Mouse (Mus musculus) midbrain, postnatal 0 days (tissue): Measurements from ENCODE around the gene Rubcn. TPM values are rescaled to one million over a fixed set of nuclear protein-coding genes. Genes with fewer than 3 reads are reported as not detected.

ENCODE experiments used
- ATAC-seq: fragments of 200-750 bp; cut with Nextera tagmentation; 2 replicates; pipeline ENCODE4 v1.8.0; 2017; ENCODE audit warnings: moderate number of reproducible peaks, mild to moderate bottlenecking, moderate TSS enrichment, moderate library complexity; ENCODE audit not compliant: low FRiP score
- DNase-seq: peaks from one replicate; pipeline ENCODE4 v3.0.0-alpha.2; 2015; ENCODE audit warnings: low spot score
- H3K27ac ChIP-seq: fragments of 300-500 bp; sonication (generic); 2 replicates; pipeline ENCODE4 v1.5.1; 2014; ENCODE audit warnings: low read depth, mild to moderate bottlenecking, low read length, mixed read lengths
- H3K27me3 ChIP-seq: fragments of 300-500 bp; sonication (generic); 2 replicates; pipeline ENCODE4 v1.6.1; 2014; ENCODE audit warnings: low read length, control low read depth, mixed read lengths; ENCODE audit not compliant: insufficient read depth
- H3K36me3 ChIP-seq: fragments of 300-500 bp; sonication (generic); 2 replicates; pipeline ENCODE4 v1.6.1; 2014; ENCODE audit warnings: low read length, control low read depth, mixed read lengths; ENCODE audit not compliant: insufficient read depth
- H3K4me1 ChIP-seq: fragments of 300-500 bp; sonication (generic); 2 replicates; pipeline ENCODE4 v1.6.1; 2014; ENCODE audit warnings: mild to moderate bottlenecking, control low read depth, antibody characterized with exemption, low read length, mixed read lengths; ENCODE audit not compliant: insufficient read depth
- H3K4me2 ChIP-seq: fragments of 300-500 bp; sonication (generic); 2 replicates; pipeline ENCODE4 v1.6.1; 2014; ENCODE audit warnings: low read depth, mild to moderate bottlenecking, low read length, mixed read lengths; ENCODE audit not compliant: poor library complexity, severe bottlenecking
- H3K4me3 ChIP-seq: fragments of 300-500 bp; sonication (generic); 2 replicates; pipeline ENCODE4 v1.5.1; 2014; ENCODE audit warnings: low read depth, mild to moderate bottlenecking, low read length, moderate library complexity
- H3K9ac ChIP-seq: fragments of 300-500 bp; sonication (generic); replicated peaks from 2 replicates; pipeline ENCODE4 v1.6.1; 2014; ENCODE audit warnings: mild to moderate bottlenecking, low read length, moderate library complexity, mixed read lengths; ENCODE audit not compliant: poor library complexity, severe bottlenecking
- H3K9me3 ChIP-seq: fragments of 300-500 bp; sonication (generic); 2 replicates; pipeline ENCODE4 v1.6.1; 2016; ENCODE audit warnings: low read length, control low read depth
- CTCF ChIP-seq: IDR thresholded peaks from 2 replicates; pipeline ENCODE4 v1.5.1; 2016; ENCODE audit warnings: antibody characterized with exemption, mild to moderate bottlenecking
- WGBS: fragments of 180-500 bp; shearing (Covaris S2); extraction: QIAGEN DNeasy Blood & Tissue Kit; methylation state at CpG from one replicate; pipeline ENCODE4 v1.1.7; 2014; 5-methylcytosine and 5-hydroxymethylcytosine counted together
- polyA plus RNA-seq: library from polyadenylated mRNA; unstranded; fragments of >200 nt; fragmentation: Nextera tagmentation; extraction: Ambion mirVana; gene quantifications from 2 replicates; pipeline ENCODE4 v1.2.1, GENCODE M21; 2015
- total RNA-seq: library from RNA; depleted of rRNA; stranded (reverse); fragments of >200 nt; gene quantifications from 2 replicates; pipeline ENCODE4 v1.2.3, GENCODE M21; 2014

Rubcn gene
- total and polyA plus RNA-seq, 2 experiments from 2014 or later, result 25.5 to 84.0 TPM

GRCm38 (mm10) chr16:32853492-32854049 is 24.0 kb downstream of the Rubcn start:
- Histone ChIP-seq H3K27ac (no peak overlapping the region), H3K4me1 (no peaks in the 10 kb centered on the region), H3K27me3 (no peaks in the 10 kb centered on the region), H3K4me2 (no peak overlapping the region), H3K9me3 (no peaks in the 10 kb centered on the region), H3K36me3 (peaks cover 15% of the 10 kb centered on the region), H3K9ac (no peak overlapping the region), H3K4me3 (no peak overlapping the region)
- DNase-seq (no peak), ATAC-seq (no peak)
- WGBS, result 77% methylated on average over 13 of the region's 13 CpGs
- no peak for TF ChIP-seq CTCF

GRCm38 (mm10) chr16:32849042-32849830 is 28.3 kb downstream of the Rubcn start:
- Histone ChIP-seq H3K9ac (no peak overlapping the region), H3K9me3 (no peaks in the 10 kb centered on the region), H3K27me3 (no peaks in the 10 kb centered on the region), H3K4me3 (no peak overlapping the region), H3K27ac (no peak overlapping the region), H3K36me3 (peaks cover 40% of the 10 kb centered on the region), H3K4me1 (no peaks in the 10 kb centered on the region), H3K4me2 (no peak overlapping the region)
- no peak for DNase-seq
- no peak for TF ChIP-seq CTCF
- ATAC-seq, result no peak
- 91% methylated on average over 11 of the region's 11 CpGs for WGBS

- WGBS, result 87% methylated on average over 11 of the region's 11 CpGs
- Histone ChIP-seq H3K4me1 (no peaks in the 10 kb centered on the region), H3K27ac (no peak overlapping the region), H3K36me3 (peaks cover 55% of the 10 kb centered on the region), H3K9ac (no peak overlapping the region), H3K4me2 (no peak overlapping the region), H3K4me3 (no peak overlapping the region), H3K27me3 (no peaks in the 10 kb centered on the region), H3K9me3 (no peaks in the 10 kb centered on the region)
- no peak for DNase-seq
- ATAC-seq, result no peak
- TF ChIP-seq CTCF, result no peak
Observed at GRCm38 (mm10) chr16:32847103-32847502, 30.5 kb downstream of the Rubcn start.

GRCm38 (mm10) chr16:32831501-32831900 is 46.1 kb downstream of the Rubcn start:
- H3K9ac ChIP-seq, result no peak overlapping the region
- DNase-seq, result no peak
- H3K27me3 ChIP-seq, result no peaks in the 10 kb centered on the region
- H3K9me3 ChIP-seq, result no peaks in the 10 kb centered on the region
- no peak overlapping the region for H3K4me2 ChIP-seq
- ATAC-seq, result no peak
- no peaks in the 10 kb centered on the region for H3K4me1 ChIP-seq
- no peak overlapping the region for H3K27ac ChIP-seq
- H3K36me3 ChIP-seq, result peaks cover 57% of the 10 kb centered on the region
- no peak overlapping the region for H3K4me3 ChIP-seq
- no peak for TF ChIP-seq CTCF
- 88% methylated on average over 4 of the region's 4 CpGs for WGBS

- no peak for DNase-seq
- no peaks in the 10 kb centered on the region for H3K4me1 ChIP-seq
- H3K9me3 ChIP-seq, result no peaks in the 10 kb centered on the region
- H3K4me2 ChIP-seq, result no peak overlapping the region
- H3K4me3 ChIP-seq, result no peak overlapping the region
- TF ChIP-seq CTCF, result no peak
- H3K27ac ChIP-seq, result no peak overlapping the region
- 94% methylated on average over 11 of the region's 11 CpGs for WGBS
- no peaks in the 10 kb centered on the region for H3K27me3 ChIP-seq
- ATAC-seq, result no peak
- no peak overlapping the region for H3K9ac ChIP-seq
- peaks cover 61% of the 10 kb centered on the region for H3K36me3 ChIP-seq
Observed at GRCm38 (mm10) chr16:32829104-32829503, 48.5 kb downstream of the Rubcn start.

GRCm38 (mm10) chr16:32826521-32826920 is 51.0 kb downstream of the Rubcn start:
- Histone ChIP-seq H3K36me3 (peaks cover 71% of the 10 kb centered on the region), H3K27ac (no peak overlapping the region), H3K9ac (no peak overlapping the region), H3K4me2 (no peak overlapping the region), H3K27me3 (no peaks in the 10 kb centered on the region), H3K4me1 (no peaks in the 10 kb centered on the region), H3K9me3 (no peaks in the 10 kb centered on the region), H3K4me3 (no peak overlapping the region)
- TF ChIP-seq CTCF, result no peak
- ATAC-seq (no peak), DNase-seq (no peak)
- 96% methylated on average over 11 of the region's 11 CpGs for WGBS
